Mouse (Mus musculus): Measurements from ENCODE around the gene Wdr60. TPM values are rescaled to one million over a fixed set of nuclear protein-coding genes. Genes with fewer than 3 reads are reported as not detected.

Wdr60 gene
- total RNA-seq (2023) = 1.3 TPM

DNA sequence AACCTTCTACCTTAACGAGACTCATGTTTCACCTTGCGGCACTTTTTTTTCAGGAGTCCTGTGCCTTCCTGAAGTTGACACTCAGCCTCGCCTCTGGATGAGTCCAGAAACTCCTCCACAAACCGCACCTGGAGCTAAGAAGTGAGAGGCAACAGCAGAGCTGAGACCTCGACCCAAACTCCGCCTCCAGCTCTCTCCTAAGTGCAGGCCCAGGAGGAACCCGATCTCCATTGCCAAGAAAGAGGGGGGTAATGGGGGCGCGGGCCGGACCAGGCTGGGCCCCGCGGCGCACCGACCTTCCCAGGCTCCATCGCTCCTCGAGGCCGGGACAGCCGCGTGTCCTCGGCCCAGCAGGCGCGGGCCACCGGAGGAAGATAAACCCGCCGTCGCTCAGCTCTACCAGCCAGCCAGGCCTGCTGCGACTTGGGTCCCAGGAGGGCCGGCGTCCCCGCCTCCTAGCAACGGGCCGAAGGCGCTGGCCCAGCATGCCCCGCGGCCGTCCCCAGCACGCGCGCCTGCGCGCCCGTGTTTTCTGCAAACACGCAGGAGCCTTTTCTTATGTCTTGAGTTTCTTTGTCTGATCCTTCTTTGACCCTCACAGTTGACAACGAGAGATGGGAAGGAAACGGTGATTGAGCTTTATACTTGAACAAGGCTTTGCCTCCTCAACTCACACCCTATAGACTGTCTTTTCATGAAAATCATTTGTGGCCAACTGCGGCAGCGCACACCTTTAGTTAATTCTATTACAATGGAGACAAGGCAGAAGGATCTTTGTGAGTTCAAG lies at the start of gene Wdr60:
TSS of gene Wdr60 (minus strand) at position 468 of the 787 bp plus-strand sequence.

DNA sequence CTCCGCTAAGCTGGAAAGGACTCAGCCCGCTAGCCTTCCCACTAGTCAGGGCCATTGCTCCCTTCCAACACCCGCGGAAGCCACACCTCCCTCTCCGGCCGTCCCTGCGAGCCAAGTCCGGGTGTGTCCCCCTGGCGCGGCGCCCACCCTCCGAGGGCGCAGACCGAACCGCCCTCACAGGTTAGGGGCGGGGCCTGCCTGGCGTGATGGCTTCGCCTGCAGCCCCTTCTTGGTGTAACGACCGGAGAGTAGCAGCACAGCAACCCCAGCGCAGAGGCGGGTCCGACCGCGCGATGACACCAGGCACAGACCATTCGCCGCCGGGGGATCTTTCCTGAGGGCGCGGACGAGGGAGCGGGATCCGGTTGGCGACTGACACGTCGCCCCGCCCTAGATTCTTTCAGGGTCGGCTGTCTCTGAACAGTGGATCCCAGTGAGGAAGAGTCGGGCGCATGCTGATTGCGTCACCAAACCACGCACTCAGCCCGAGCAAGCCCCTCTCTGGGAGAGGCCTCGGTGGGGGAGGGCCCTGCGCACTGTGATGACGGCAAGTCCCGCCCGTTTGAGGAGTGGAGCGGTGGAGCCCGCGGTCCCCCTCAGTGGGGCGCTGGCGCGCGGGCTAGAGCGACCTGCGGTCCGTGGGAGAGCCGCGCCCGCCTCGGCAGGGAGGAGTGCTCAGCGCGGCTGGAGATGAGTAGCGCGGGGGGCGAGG lies 18.0 kb upstream of the Wdr60 start, which contains the start of gene Esyt2:
TSS of gene Esyt2 (plus strand) at position 544 of the 712 bp plus-strand sequence.

DNA sequence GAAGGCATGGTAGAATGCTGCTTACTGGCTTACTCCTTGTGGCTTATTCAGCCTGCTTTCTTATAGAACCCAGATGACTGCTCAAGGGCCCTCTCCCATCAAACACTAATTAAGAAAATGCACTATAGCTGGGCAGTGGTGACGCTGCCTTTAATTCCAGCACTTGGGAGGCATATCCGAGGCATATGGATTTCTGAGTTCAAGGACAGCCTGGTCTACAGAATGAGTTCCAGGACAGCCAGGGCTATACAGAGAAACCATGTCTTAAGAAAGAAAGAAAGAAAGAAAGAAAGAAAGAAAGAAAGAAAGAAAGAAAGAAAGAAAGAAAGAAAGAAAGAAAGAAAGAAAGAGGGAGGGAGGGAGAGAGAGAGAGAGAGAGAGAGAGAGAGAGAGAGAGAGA lies 12.3 kb upstream of the Wdr60 start, which contains the start of gene Gm11027:
TSS of gene Gm11027 (plus strand) at position 301 of the 400 bp plus-strand sequence.

Other genes with a start within 250 kb of the Wdr60 start
- 90.6 TPM for gene Zfp386, start 215.3 kb downstream of the Wdr60 start, total RNA-seq (2023)
- gene Vipr2, start 185.3 kb downstream of the Wdr60 start, total RNA-seq (2023) = not detected
- gene Gm11027, start 12.4 kb upstream of the Wdr60 start, total RNA-seq (2023) = not detected
- gene Esyt2, start 18.2 kb upstream of the Wdr60 start, total RNA-seq (2023) = 220 TPM
- 3.5 TPM for gene Ncapg2, start 142.4 kb upstream of the Wdr60 start, total RNA-seq (2023)
- not detected for gene Ptprn2, start 222.7 kb upstream of the Wdr60 start, total RNA-seq (2023)